In genomic region chr11:59839008-59839458, GRCm38 (mm10) we compare ENCODE assay signal across 8 mouse cellular contexts. TPM values are rescaled to one million over a fixed set of nuclear protein-coding genes. Genes with fewer than 3 reads are reported as not detected.
A peak's percentile ranks its signal among the peaks of the same experiment; 100 is the strongest.
DNase-seq lines count a peak whose midpoint lies in the region; ATAC-seq and TF ChIP-seq lines count a peak whose summit lies in the region.

Gene Nt5m, plus strand, starts transcription at chr11:59839447.

- H3K27me3 ChIP-seq in forebrain, embryonic 14.5 days (replicated peaks; ENCODE audit: control insufficient read depth, insufficient read depth, low read length), result no peaks in the 10 kb centered on the region
- no peaks in the 10 kb centered on the region for H3K27me3 ChIP-seq in liver, postnatal 0 days (ENCODE audit: insufficient read depth, low read length)
- H3K27me3 ChIP-seq in neural tube, embryonic 13.5 days, result no peaks in the 10 kb centered on the region
- H3K27me3 ChIP-seq in testis, adult 2 months (ENCODE audit: control insufficient read depth, insufficient read depth, low read length), result no peaks in the 10 kb centered on the region

- peak within 1 kb of the TSS; percentile 98 for H3K9ac ChIP-seq in ES-E14 (ENCODE audit: insufficient read depth, low read depth, low read length, poor library complexity, severe bottlenecking)
- H3K9ac ChIP-seq in forebrain, embryonic 14.5 days (ENCODE audit: low read length), result peak within 1 kb of the TSS; percentile 91
- peak within 1 kb of the TSS; percentile 86 for H3K9ac ChIP-seq in liver, postnatal 0 days (replicated peaks)
- H3K9ac ChIP-seq in neural tube, embryonic 13.5 days, result peak within 1 kb of the TSS; percentile 87

- peak; percentile 49 for TF ChIP-seq EP300 in liver, postnatal 0 days (IDR thresholded peaks at IDR 0.05; ENCODE audit: low read depth)

- TF ChIP-seq POLR2A in testis, adult 2 months (IDR thresholded peaks at IDR 0.05; ENCODE audit: control insufficient read depth, low read depth, low read length), result no peak; the same call in 1 of the 2 replicates

- WGBS in forebrain, embryonic 14.5 days, result under 1% methylated on average over 24 of the region's 24 CpGs
- under 1% methylated on average over 24 of the region's 24 CpGs for WGBS in liver, postnatal 0 days (ENCODE audit: insufficient replicate concordance)
- 0% methylated on average over 24 of the region's 24 CpGs for WGBS in neural tube, embryonic 13.5 days

- ATAC-seq in forebrain, embryonic 14.5 days, result peak; percentile 97
- ATAC-seq in liver, postnatal 0 days, result peak; percentile 96
- peak; percentile 98 for ATAC-seq in neural tube, embryonic 13.5 days (ENCODE audit: low read depth)

- peak within 1 kb of the TSS; percentile 94 for H3K27ac ChIP-seq in ES-E14 (ENCODE audit: insufficient read depth, low read depth, low read length, poor library complexity, severe bottlenecking)
- H3K27ac ChIP-seq in forebrain, embryonic 14.5 days (ENCODE audit: low read depth, low read length), result peak within 1 kb of the TSS; percentile 98
- H3K27ac ChIP-seq in liver, postnatal 0 days (ENCODE audit: low read depth), result peak within 1 kb of the TSS; percentile 96
- H3K27ac ChIP-seq in neural tube, embryonic 13.5 days (replicated peaks), result peak within 1 kb of the TSS; percentile 96
- peak within 1 kb of the TSS; percentile 100 for H3K27ac ChIP-seq in testis, adult 2 months (ENCODE audit: control insufficient read depth, insufficient read depth, low read depth, low read length)

- peak; percentile 93 for DNase-seq in ES-E14 (ENCODE audit: low read depth, low spot score)
- DNase-seq in cerebellum, adult 11 months, result peak; percentile 92
- DNase-seq in forebrain, embryonic 14.5 days (ENCODE audit: low spot score), result peak; percentile 98
- DNase-seq in heart, postnatal 14 days, result peak; percentile 94 to 96
- peak; percentile 92 for DNase-seq in layer of hippocampus, adult 11-12 months (ENCODE audit: low spot score)
- peak; percentile 96 for DNase-seq in liver, postnatal 0 days

- in situ Hi-C loops in ES-E14 (cut with MboI; ENCODE audit: low sequenced_read_pairs in 2 of 2, unreplicated experiment in 2 of 2), result no loop called here

- intact Hi-C loops in heart, postnatal 14 days (cut with DNase I), result no loop called here

- H3K9me3 ChIP-seq in ES-E14 (ENCODE audit: control insufficient read depth, insufficient read depth, low read depth, low read length), result no peaks in the 10 kb centered on the region
- H3K9me3 ChIP-seq in forebrain, embryonic 14.5 days (replicated peaks; ENCODE audit: control insufficient read depth, low read length), result no peaks in the 10 kb centered on the region
- no peaks in the 10 kb centered on the region for H3K9me3 ChIP-seq in liver, postnatal 0 days (ENCODE audit: low read length)
- no peaks in the 10 kb centered on the region for H3K9me3 ChIP-seq in neural tube, embryonic 13.5 days

- H3K36me3 ChIP-seq in ES-E14 (ENCODE audit: control insufficient read depth, insufficient read depth, low read length, poor library complexity, severe bottlenecking), result peaks cover 2% of the 10 kb centered on the region
- peaks cover 35% of the 10 kb centered on the region for H3K36me3 ChIP-seq in forebrain, embryonic 14.5 days (ENCODE audit: control insufficient read depth, insufficient read depth, low read length)
- peaks cover 17% of the 10 kb centered on the region for H3K36me3 ChIP-seq in liver, postnatal 0 days (replicated peaks; ENCODE audit: insufficient read depth, low read length)
- peaks cover 27% of the 10 kb centered on the region for H3K36me3 ChIP-seq in neural tube, embryonic 13.5 days
- peaks cover 2% of the 10 kb centered on the region for H3K36me3 ChIP-seq in testis, adult 2 months (ENCODE audit: control insufficient read depth, insufficient read depth, low read length)

- H3K4me3 ChIP-seq in ES-E14 (ENCODE audit: insufficient read depth in 1 of 2, low read depth in 1 of 2, low read length in 2 of 2, poor library complexity in 1 of 2, severe bottlenecking in 1 of 2), result peak within 1 kb of the TSS; percentile 94 to 99
- H3K4me3 ChIP-seq in forebrain, embryonic 14.5 days (ENCODE audit: low read depth, low read length), result peak within 1 kb of the TSS; percentile 98
- H3K4me3 ChIP-seq in liver, postnatal 0 days (ENCODE audit: low read depth, low read length), result peak within 1 kb of the TSS; percentile 77
- peak within 1 kb of the TSS; percentile 72 for H3K4me3 ChIP-seq in neural tube, embryonic 13.5 days
- peak within 1 kb of the TSS; percentile 100 for H3K4me3 ChIP-seq in testis, adult 2 months (ENCODE audit: control insufficient read depth, low read depth, low read length)

- H3K4me1 ChIP-seq in ES-E14 (ENCODE audit: control insufficient read depth in 2 of 2, insufficient read depth in 2 of 2, low read length in 2 of 2, poor library complexity in 1 of 2), result 0 out of 4 replicates have a peak, but pooled peaks cover 0 to 2% of the 10 kb centered on the region in 2 experiments
- H3K4me1 ChIP-seq in forebrain, embryonic 14.5 days (ENCODE audit: control insufficient read depth, insufficient read depth, low read length), result peaks cover 13% of the 10 kb centered on the region
- peaks cover 19% of the 10 kb centered on the region for H3K4me1 ChIP-seq in liver, postnatal 0 days (ENCODE audit: insufficient read depth)
- H3K4me1 ChIP-seq in neural tube, embryonic 13.5 days (replicated peaks), result peaks cover 28% of the 10 kb centered on the region
- peaks cover 2% of the 10 kb centered on the region for H3K4me1 ChIP-seq in testis, adult 2 months (ENCODE audit: control insufficient read depth, insufficient read depth, low read length)

- TF ChIP-seq CTCF in liver, postnatal 0 days (IDR thresholded peaks at IDR 0.05; ENCODE audit: low read depth), result no peak
- TF ChIP-seq CTCF in testis, adult 2 months (IDR thresholded peaks at IDR 0.05; ENCODE audit: control insufficient read depth, insufficient read depth, insufficient replicate concordance, low read depth, low read length), result no peak

- peak within 1 kb of the TSS; percentile 79 for H3K4me2 ChIP-seq in forebrain, embryonic 14.5 days (ENCODE audit: low read length)
- H3K4me2 ChIP-seq in liver, postnatal 0 days (ENCODE audit: low read depth, low read length), result peak within 1 kb of the TSS; percentile 85
- peak within 1 kb of the TSS; percentile 76 for H3K4me2 ChIP-seq in neural tube, embryonic 13.5 days

TF ChIP-seq in ES-E14, 5 proteins besides CTCF, POLR2A, EP300 and RAD21:
- TF ChIP-seq CHD2 (IDR thresholded peaks at IDR 0.05; ENCODE audit: low read depth, low read length) (peak; percentile 75; the same call in 1 of the 2 replicates), ZC3H11A (IDR thresholded peaks at IDR 0.05; ENCODE audit: borderline replicate concordance, low read depth, low read length) (no peak)

RNA-seq across cellular contexts. Expression of gene Nt5m, which starts in this region (rescaled TPM):
- 5.7 and 7.8 TPM in 2 replicates for total RNA-seq in ES-E14 (2012; rRNA removed)
- 52.6 and 54.8 TPM in 2 replicates for polyA plus RNA-seq in forebrain, embryonic 14.5 days (2014; fragmentation: Nextera tagmentation; extraction: Ambion mirVana)
- 10 to 100 TPM; 25.0 to 25.1 TPM for total RNA-seq in heart, postnatal 14 days (2021)
- polyA plus RNA-seq in liver, postnatal 0 days (2015; fragmentation: Nextera tagmentation; extraction: Ambion mirVana), result 16.0 and 16.4 TPM in 2 replicates
- polyA plus RNA-seq in neural tube, embryonic 13.5 days (2015; fragmentation: Nextera tagmentation; extraction: Ambion mirVana), result 63.8 and 70.7 TPM in 2 replicates
- 97.1 and 100 TPM in 2 replicates for polyA plus RNA-seq in testis, adult 2 months (2012; rRNA removed)

Comparison
In these comparisons a context has a peak if more than half of its experiments do, and no peak if none do; other contexts are left out.
1. Peak in every context shown above with its lines: DNase-seq, ATAC-seq, H3K4me3 ChIP-seq and H3K27ac ChIP-seq.